Mouse (Mus musculus) testis, adult 2 months (tissue): ENCODE data around the gene Mpp3. TPM values are rescaled to one million over a fixed set of nuclear protein-coding genes. Genes with fewer than 3 reads are reported as not detected.
A peak's percentile ranks its signal among the peaks of the same experiment; 100 is the strongest.

Experiments
- H3K27ac ChIP-seq: fragments of 200-500 bp; 2 replicates; pipeline ENCODE4 v1.5.1; 2012; ENCODE audit warnings: low read depth, low read length; ENCODE audit not compliant: control insufficient read depth, insufficient read depth
- H3K27me3 ChIP-seq: fragments of 200-500 bp; 2 replicates; pipeline ENCODE4 v1.6.1; 2012; ENCODE audit warnings: mild to moderate bottlenecking, low read length, moderate library complexity; ENCODE audit not compliant: control insufficient read depth, insufficient read depth
- H3K36me3 ChIP-seq: fragments of 200-500 bp; 2 replicates; pipeline ENCODE4 v1.6.1; 2012; ENCODE audit warnings: mild to moderate bottlenecking, low read length; ENCODE audit not compliant: control insufficient read depth, insufficient read depth
- H3K4me1 ChIP-seq: fragments of 200-500 bp; 2 replicates; pipeline ENCODE4 v1.6.1; 2012; ENCODE audit warnings: low read length; ENCODE audit not compliant: control insufficient read depth, insufficient read depth
- H3K4me3 ChIP-seq: fragments of 200-500 bp; 2 replicates; pipeline ENCODE4 v1.5.1; 2012; ENCODE audit warnings: low read depth, mild to moderate bottlenecking, low read length, moderate library complexity, mixed read lengths; ENCODE audit not compliant: control insufficient read depth
- CTCF ChIP-seq: fragments of 200-500 bp; IDR thresholded peaks from 2 replicates; pipeline ENCODE4 v1.5.1; 2012; ENCODE audit warnings: low read depth, mild to moderate bottlenecking, inconsistent platforms, low read length, moderate library complexity; ENCODE audit not compliant: control insufficient read depth, insufficient read depth, insufficient replicate concordance
- POLR2A ChIP-seq: fragments of 200-500 bp; IDR thresholded peaks from 2 replicates; pipeline ENCODE4 v1.6.1; 2012; ENCODE audit warnings: low read depth, mild to moderate bottlenecking, inconsistent platforms, low read length, moderate library complexity; ENCODE audit not compliant: control insufficient read depth
- polyA plus RNA-seq: library from polyadenylated mRNA; depleted of rRNA; stranded (reverse); fragments of >200 nt; gene quantifications from 2 replicates; pipeline ENCODE4 v1.2.3, GENCODE M21; 2012; rRNA removed

Gene Mpp3
- 11.0 and 14.7 TPM in 2 replicates for polyA plus RNA-seq

DNA sequence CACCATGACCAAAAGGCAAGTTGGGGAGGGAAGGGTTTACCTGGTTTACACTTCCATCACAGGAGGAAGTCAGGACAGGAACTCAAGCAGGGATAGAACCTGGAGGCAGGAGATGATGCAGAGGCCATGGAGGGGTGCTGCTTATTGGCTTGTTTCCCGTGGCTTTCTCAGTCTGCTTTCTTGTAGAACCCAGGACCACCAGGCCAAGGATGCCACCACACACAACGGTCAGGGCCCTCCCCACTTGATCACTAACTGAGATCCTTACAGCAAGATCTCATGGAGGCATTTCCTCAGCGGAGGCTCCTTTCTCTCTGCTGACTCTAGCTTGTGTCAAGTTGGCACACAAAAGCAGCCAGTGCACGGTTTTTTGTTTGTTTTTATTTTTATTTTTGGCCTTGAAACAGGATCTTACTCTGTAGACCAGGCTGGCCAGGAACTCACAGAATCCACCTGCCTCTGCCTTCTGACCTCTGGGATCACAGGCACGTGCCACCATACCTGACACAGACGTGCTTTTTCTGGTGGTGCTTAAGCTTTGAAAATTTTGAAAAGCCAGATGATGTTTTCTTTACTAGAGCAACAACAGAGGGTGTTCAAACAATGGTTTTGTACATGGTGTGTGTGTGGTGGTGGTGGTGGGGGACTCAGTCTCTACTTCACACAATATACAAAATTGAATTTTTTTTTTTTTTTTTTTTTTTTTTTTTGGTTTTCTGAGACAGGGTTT is at the start of gene Mpp3:
Gene Mpp3 (minus strand): TSS at position 375 of the 730 bp plus-strand sequence.
- Histone ChIP-seq H3K27ac (peak within 1 kb of the TSS; percentile 50; the same call in 1 of the 2 replicates), H3K4me1 (peaks cover 10% of the 10 kb centered on the region), H3K27me3 (no peaks in the 10 kb centered on the region), H3K4me3 (no peak within 1 kb of the TSS), H3K36me3 (no peaks in the 10 kb centered on the region)
- TF ChIP-seq POLR2A, result no peak

DNA sequence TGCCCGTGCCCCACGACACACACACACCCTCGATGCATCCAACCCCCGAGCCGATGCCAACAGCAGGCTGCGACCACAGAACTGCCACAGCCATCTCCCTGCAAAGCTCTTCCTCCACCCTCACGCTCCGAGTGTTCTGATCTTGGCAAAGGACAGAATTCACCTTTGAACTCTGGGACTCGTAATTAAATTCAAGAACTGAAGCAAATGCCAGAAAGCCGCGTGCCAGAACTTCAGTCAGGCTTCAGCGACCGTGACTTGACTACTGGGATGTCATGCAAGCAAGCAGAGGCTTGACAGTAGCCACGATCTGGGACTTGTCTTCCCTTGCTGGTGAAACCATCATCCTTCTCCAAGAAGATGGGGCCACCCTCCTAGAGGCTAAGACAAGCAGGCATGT is 45.5 kb upstream of the Mpp3 start:
- H3K4me3 ChIP-seq, result no peak overlapping the region
- no peak overlapping the region for H3K27ac ChIP-seq
- no peaks in the 10 kb centered on the region for H3K27me3 ChIP-seq
- TF ChIP-seq CTCF (no peak), POLR2A (no peak)
- no peaks in the 10 kb centered on the region for H3K36me3 ChIP-seq
- H3K4me1 ChIP-seq, result no peaks in the 10 kb centered on the region

DNA sequence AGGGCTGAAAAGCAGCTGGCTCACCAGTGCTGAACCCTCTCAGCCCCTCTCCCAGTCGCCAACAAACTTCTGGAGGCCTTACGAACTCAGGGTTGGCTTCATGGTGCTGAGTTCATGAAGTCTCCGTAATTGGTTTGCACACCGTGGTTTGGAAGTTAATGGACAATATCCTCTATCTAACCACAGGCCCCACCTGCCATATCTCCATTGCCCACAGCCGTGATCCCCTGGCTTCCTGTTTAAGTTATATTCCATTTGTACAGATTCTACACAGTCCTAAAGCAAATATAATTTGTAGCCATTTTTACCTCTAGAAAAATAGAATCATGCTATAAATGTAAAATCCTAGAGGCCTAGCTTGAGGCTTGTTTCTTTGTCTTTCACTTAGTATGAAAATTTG is 44.5 kb upstream of the Mpp3 start:
- H3K27ac ChIP-seq, result no peak overlapping the region
- H3K27me3 ChIP-seq, result no peaks in the 10 kb centered on the region
- H3K4me3 ChIP-seq, result no peak overlapping the region
- no peaks in the 10 kb centered on the region for H3K36me3 ChIP-seq
- no peaks in the 10 kb centered on the region for H3K4me1 ChIP-seq
- TF ChIP-seq POLR2A, result no peak
- no peak for TF ChIP-seq CTCF

DNA sequence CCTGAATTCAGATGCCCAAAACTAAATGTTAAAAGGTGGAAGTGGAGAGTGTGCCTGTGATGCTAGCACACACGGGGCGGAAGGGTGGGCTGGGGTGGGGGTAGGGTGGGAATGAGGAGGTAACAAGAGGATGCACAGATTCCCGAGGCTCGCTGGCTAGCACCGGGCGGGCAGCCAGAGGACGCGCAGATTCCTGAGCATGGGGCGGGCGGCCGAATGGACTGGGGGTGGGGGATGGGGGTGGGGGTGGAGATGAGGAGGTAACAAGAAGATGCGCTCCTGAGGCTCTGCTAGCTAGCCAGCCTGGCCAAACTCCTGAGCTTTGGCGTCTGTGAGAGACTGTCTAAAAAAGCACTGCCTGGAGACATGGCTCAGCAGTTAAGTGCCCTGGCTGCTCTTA is 42.2 kb upstream of the Mpp3 start:
- H3K27ac ChIP-seq, result no peak overlapping the region
- H3K4me3 ChIP-seq, result no peak overlapping the region
- H3K4me1 ChIP-seq, result no peaks in the 10 kb centered on the region
- no peaks in the 10 kb centered on the region for H3K36me3 ChIP-seq
- H3K27me3 ChIP-seq, result no peaks in the 10 kb centered on the region
- no peak for TF ChIP-seq CTCF
- TF ChIP-seq POLR2A, result no peak

DNA sequence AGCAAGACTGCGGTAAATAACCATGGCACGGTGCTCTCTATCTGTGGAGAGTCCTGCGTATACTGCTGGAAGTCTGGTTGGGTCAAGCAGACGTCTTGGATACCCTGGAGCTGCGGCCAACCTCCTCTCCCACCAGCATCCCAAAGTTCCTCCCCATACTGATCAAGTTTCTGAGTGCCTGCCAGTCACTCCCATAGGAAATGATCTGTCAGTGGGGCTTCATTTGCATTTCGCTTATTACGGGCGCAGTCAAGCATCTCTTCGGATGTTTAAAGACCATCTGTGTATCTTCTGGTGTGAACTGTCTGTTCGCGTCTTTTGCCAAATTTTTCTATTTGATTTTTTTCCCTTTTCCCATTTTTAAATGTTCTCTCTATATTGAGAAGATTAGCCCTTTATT is 41.4 kb upstream of the Mpp3 start:
- Histone ChIP-seq H3K27me3 (no peaks in the 10 kb centered on the region), H3K4me1 (no peaks in the 10 kb centered on the region), H3K27ac (no peak overlapping the region), H3K36me3 (no peaks in the 10 kb centered on the region), H3K4me3 (no peak overlapping the region)
- TF ChIP-seq CTCF (no peak), POLR2A (no peak)

DNA sequence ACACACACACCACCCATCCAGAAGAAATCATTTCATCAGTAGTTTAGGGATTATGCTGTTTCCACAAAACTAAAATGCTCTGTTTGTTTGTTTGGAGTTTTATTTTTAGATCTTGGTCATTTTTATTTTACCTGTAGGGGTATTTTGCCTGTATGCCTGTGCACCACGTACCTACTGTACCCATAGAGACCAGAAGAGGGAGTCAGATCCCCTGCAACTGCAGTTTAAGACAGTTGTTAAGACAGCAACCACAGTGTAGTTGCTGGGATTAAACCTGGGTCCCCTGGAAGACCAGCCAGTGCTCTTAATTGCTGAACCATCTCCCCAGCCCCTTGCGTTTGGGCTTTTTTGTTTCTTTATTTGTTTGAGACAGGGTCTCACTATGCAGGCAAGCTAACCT is 40.7 kb upstream of the Mpp3 start:
- Histone ChIP-seq H3K4me3 (no peak overlapping the region), H3K4me1 (no peaks in the 10 kb centered on the region), H3K36me3 (no peaks in the 10 kb centered on the region), H3K27ac (no peak overlapping the region), H3K27me3 (no peaks in the 10 kb centered on the region)
- TF ChIP-seq POLR2A (no peak), CTCF (no peak)

DNA sequence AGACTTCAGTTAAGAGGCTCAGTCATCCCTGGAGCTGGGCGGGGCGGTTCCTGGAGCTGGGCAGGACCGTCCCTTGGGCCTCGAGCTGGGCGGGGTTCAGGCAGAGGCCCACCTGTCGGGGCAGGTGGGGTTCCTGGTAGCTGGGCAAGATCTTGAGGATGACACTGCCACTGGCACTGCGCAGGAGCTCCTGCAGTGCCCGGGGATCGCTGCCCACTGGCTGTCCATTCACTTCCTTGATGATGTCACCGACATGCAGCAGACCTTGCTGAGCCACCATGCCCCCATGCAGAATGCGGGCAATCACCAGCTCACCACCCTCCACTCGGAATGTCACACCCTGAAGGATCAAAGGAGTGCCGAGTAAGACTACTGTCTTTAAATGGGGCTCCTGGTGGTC is 34.8 kb upstream of the Mpp3 start:
- no peak overlapping the region for H3K4me3 ChIP-seq

More for the DNA sequence above, 34.8 kb upstream of the Mpp3 start:
- peaks cover 6% of the 10 kb centered on the region for H3K4me1 ChIP-seq
- no peak for TF ChIP-seq CTCF
- TF ChIP-seq POLR2A, result no peak
- H3K36me3 ChIP-seq, result no peaks in the 10 kb centered on the region
- no peaks in the 10 kb centered on the region for H3K27me3 ChIP-seq
- no peak overlapping the region for H3K27ac ChIP-seq
